Mouse (Mus musculus): ENCODE results near the gene Prkg1. TPM values are rescaled to one million over a fixed set of nuclear protein-coding genes. Genes with fewer than 3 reads are reported as not detected.

Prkg1 gene
- polyA plus RNA-seq, 1 experiment from 2014 or later: 5.7 TPM

DNA sequence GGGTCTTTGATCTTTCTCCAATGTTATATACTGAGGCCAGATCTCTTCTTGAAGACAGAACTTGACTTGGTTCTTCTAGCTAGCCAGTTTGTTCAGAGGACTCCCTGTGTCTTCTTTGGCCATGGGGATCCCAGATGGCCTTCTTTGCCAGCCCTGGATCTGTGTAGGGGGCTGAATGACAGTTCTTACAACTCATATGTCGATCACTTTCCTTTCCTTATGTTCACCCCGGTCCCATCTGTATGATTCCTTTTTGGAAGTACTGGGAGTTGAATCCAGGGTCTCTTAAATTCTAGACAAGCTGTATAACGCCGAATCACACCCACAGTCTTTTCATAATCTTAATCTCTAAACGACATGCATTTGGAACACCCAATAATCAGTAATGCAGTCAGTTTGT is 1065.7 kb downstream of the Prkg1 start:
- Histone ChIP-seq H3K4me2 (no peak overlapping the region), H3K9me3 (no peaks in the 10 kb centered on the region), H3K4me3 (replicated peaks) (no peak overlapping the region), H3K9ac (replicated peaks) (no peak overlapping the region), H3K36me3 (no peaks in the 10 kb centered on the region), H3K4me1 (replicated peaks) (no peaks in the 10 kb centered on the region), H3K27me3 (no peaks in the 10 kb centered on the region), H3K27ac (no peak overlapping the region)
- no peak for ATAC-seq (ENCODE audit: insufficient number of reproducible peaks, insufficient read depth, low FRiP score, low TSS enrichment, low read depth)
- WGBS: 90% methylated on average over 5 of the region's 5 CpGs

- Histone ChIP-seq H3K4me2 (no peak overlapping the region), H3K4me3 (replicated peaks) (no peak overlapping the region), H3K36me3 (no peaks in the 10 kb centered on the region), H3K4me1 (replicated peaks) (no peaks in the 10 kb centered on the region), H3K27me3 (no peaks in the 10 kb centered on the region), H3K27ac (no peak overlapping the region), H3K9me3 (no peaks in the 10 kb centered on the region), H3K9ac (replicated peaks) (no peak overlapping the region)
- ATAC-seq (ENCODE audit: insufficient number of reproducible peaks, insufficient read depth, low FRiP score, low TSS enrichment, low read depth): no peak
- 96% methylated on average over 2 of the region's 2 CpGs for WGBS
Observed at GRCm38 (mm10) chr19:30691258-30691657, 1073.6 kb downstream of the Prkg1 start.

DNA sequence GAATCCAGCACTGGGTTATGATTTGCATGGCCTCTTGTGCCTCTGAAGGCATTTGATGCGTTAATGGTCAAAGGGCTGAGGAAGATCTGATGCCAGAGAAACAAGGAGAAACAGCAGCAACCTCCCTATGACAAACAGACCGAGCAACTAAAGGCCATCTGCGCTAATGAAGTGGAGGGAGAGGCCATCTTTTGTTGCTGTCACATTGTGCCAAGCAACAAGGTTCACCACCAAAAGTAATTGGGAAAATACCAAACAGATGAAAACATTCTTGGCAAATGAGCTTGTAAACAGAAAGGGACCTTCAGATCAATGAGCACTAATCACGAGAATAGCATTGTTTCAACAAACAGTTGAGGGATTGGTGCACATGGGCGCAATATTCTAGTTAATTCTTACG is 1074.1 kb downstream of the Prkg1 start:
- 73% methylated on average over 6 of the region's 6 CpGs for WGBS
- H3K9me3 ChIP-seq: no peaks in the 10 kb centered on the region

DNA sequence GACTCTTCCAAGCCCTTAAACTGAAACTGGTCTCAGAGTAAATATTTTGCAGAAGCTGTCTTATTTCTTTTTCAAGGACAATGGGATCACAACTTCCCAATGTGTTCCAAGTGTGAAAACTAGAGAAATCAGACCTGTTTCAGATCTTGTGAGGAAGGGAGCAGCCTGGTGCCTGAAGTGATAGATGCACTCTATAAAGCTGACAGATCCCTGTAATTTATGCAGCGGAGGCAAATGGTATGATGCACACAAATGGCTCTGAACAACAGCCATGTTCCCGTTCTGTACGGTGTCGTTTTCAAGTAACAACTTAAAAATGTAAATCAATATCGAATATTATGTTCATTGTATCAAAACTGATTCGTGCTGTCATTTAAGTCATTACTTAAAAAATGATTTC is 1076.9 kb downstream of the Prkg1 start:
- no peak overlapping the region for H3K4me2 ChIP-seq
- H3K9me3 ChIP-seq: no peaks in the 10 kb centered on the region
- 66% methylated on average over 6 of the region's 6 CpGs for WGBS
- H3K4me1 ChIP-seq (replicated peaks): no peaks in the 10 kb centered on the region
- no peak for ATAC-seq (ENCODE audit: insufficient number of reproducible peaks, insufficient read depth, low FRiP score, low TSS enrichment, low read depth)
- H3K4me3 ChIP-seq (replicated peaks): no peak overlapping the region
- H3K9ac ChIP-seq (replicated peaks): no peak overlapping the region
- no peaks in the 10 kb centered on the region for H3K36me3 ChIP-seq
- no peaks in the 10 kb centered on the region for H3K27me3 ChIP-seq
- no peak overlapping the region for H3K27ac ChIP-seq

More for the DNA sequence above, 1074.1 kb downstream of the Prkg1 start:
- Histone ChIP-seq H3K4me1 (replicated peaks) (no peaks in the 10 kb centered on the region), H3K36me3 (no peaks in the 10 kb centered on the region), H3K27me3 (no peaks in the 10 kb centered on the region), H3K4me3 (replicated peaks) (no peak overlapping the region), H3K9ac (replicated peaks) (no peak overlapping the region), H3K4me2 (no peak overlapping the region), H3K27ac (no peak overlapping the region)
- no peak for ATAC-seq (ENCODE audit: insufficient number of reproducible peaks, insufficient read depth, low FRiP score, low TSS enrichment, low read depth)

DNA sequence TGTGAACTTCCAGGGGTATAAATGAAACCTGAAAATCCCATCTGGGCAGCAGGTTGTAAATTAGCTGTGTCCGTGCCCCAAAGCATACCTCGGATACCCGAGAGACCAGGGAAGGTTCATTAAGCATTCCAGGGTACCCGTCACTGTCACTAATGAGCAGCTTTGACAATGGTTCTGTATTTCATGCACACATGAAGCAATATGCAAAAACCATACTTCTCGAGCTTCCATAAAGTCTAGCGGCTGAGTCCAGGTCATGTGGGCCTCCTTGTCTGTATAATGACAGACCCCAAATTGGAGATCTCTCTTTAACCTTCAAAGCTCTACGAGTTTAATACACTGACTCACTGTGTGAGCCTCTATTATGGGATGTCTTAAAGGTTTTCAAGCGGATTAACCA is 1088.5 kb downstream of the Prkg1 start:
- Histone ChIP-seq H3K4me1 (replicated peaks) (no peaks in the 10 kb centered on the region), H3K9me3 (no peaks in the 10 kb centered on the region), H3K4me3 (replicated peaks) (no peak overlapping the region), H3K27me3 (no peaks in the 10 kb centered on the region), H3K27ac (no peak overlapping the region), H3K9ac (replicated peaks) (no peak overlapping the region), H3K4me2 (no peak overlapping the region), H3K36me3 (no peaks in the 10 kb centered on the region)
- 57% methylated on average over 8 of the region's 8 CpGs for WGBS
- ATAC-seq (ENCODE audit: insufficient number of reproducible peaks, insufficient read depth, low FRiP score, low TSS enrichment, low read depth): no peak

- Histone ChIP-seq H3K4me1 (replicated peaks) (no peaks in the 10 kb centered on the region), H3K9ac (replicated peaks) (no peak overlapping the region), H3K27me3 (no peaks in the 10 kb centered on the region), H3K27ac (no peak overlapping the region), H3K4me2 (no peak overlapping the region), H3K4me3 (replicated peaks) (no peak overlapping the region), H3K9me3 (no peaks in the 10 kb centered on the region), H3K36me3 (no peaks in the 10 kb centered on the region)
- 7% methylated on average over 8 of the region's 8 CpGs for WGBS
- ATAC-seq (ENCODE audit: insufficient number of reproducible peaks, insufficient read depth, low FRiP score, low TSS enrichment, low read depth): no peak
Observed at GRCm38 (mm10) chr19:30664269-30664668, 1100.6 kb downstream of the Prkg1 start.

GRCm38 (mm10) chr19:30642629-30643170 is 1122.1 kb downstream of the Prkg1 start:
- Histone ChIP-seq H3K27me3 (no peaks in the 10 kb centered on the region), H3K27ac (no peak overlapping the region), H3K9ac (replicated peaks) (no peak overlapping the region), H3K9me3 (no peaks in the 10 kb centered on the region), H3K36me3 (no peaks in the 10 kb centered on the region), H3K4me3 (replicated peaks) (no peak overlapping the region), H3K4me1 (replicated peaks) (no peaks in the 10 kb centered on the region), H3K4me2 (no peak overlapping the region)
- ATAC-seq (ENCODE audit: insufficient number of reproducible peaks, insufficient read depth, low FRiP score, low TSS enrichment, low read depth): no peak
- WGBS: 42% methylated on average over 5 of the region's 5 CpGs

DNA sequence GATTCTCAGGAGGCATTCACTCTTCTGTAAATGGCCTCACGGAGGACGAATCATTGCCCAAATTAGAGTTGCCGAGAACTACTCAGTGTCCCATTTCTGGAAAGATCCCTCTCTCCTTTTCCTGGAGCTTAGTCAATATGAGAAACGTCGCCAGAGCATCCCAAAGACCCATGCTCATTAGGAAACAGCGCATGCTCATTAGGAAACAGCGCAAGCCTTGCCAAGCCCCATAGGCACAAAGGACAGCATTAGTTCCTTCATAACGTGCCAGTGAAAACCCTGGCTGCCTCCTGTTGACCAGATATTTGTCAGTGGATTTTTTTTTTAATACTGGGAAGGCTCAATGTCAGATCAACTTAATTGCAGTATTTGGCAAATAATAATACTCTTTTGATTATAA is 1127.4 kb downstream of the Prkg1 start:
- no peak overlapping the region for H3K9ac ChIP-seq (replicated peaks)
- no peaks in the 10 kb centered on the region for H3K36me3 ChIP-seq
- H3K4me3 ChIP-seq (replicated peaks): no peak overlapping the region
- H3K27me3 ChIP-seq: no peaks in the 10 kb centered on the region
- H3K4me1 ChIP-seq (replicated peaks): no peaks in the 10 kb centered on the region
- 85% methylated on average over 8 of the region's 8 CpGs for WGBS
- no peak for ATAC-seq (ENCODE audit: insufficient number of reproducible peaks, insufficient read depth, low FRiP score, low TSS enrichment, low read depth)
- H3K4me2 ChIP-seq: no peak overlapping the region
- no peak overlapping the region for H3K27ac ChIP-seq
- H3K9me3 ChIP-seq: no peaks in the 10 kb centered on the region

GRCm38 (mm10) chr19:30631051-30631450 is 1133.8 kb downstream of the Prkg1 start:
- 49% methylated on average over 3 of the region's 3 CpGs for WGBS
- Histone ChIP-seq H3K9me3 (no peaks in the 10 kb centered on the region), H3K4me1 (replicated peaks) (0 out of 2 replicates have a peak, but pooled peaks cover under 1% of the 10 kb centered on the region), H3K36me3 (no peaks in the 10 kb centered on the region), H3K4me2 (no peak overlapping the region), H3K9ac (replicated peaks) (no peak overlapping the region), H3K27me3 (no peaks in the 10 kb centered on the region), H3K4me3 (replicated peaks) (no peak overlapping the region), H3K27ac (no peak overlapping the region)
- no peak for ATAC-seq (ENCODE audit: insufficient number of reproducible peaks, insufficient read depth, low FRiP score, low TSS enrichment, low read depth)

DNA sequence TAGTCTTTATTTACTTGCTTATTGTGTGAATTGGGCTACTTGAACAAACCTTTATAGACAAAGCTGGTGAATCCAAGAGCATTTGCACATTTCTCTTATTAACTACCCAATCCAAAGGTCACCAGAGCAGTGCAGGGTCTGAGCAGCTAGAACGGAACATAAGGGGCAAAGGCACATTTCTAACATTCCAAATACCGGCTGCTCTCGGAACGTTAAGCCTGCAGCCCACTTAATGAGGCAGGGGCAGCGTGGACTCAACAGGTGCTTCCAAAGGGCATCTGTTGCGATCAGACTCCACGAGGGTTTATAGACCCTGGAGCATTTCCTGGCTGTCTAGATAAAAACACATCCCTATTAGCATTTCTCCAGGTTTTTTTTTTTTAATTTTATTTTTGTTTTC is 1138.8 kb downstream of the Prkg1 start:
- Histone ChIP-seq H3K27ac (no peak overlapping the region), H3K4me1 (replicated peaks) (0 out of 2 replicates have a peak, but pooled peaks cover 3% of the 10 kb centered on the region), H3K9me3 (no peaks in the 10 kb centered on the region), H3K27me3 (no peaks in the 10 kb centered on the region), H3K9ac (replicated peaks) (no peak overlapping the region), H3K4me3 (replicated peaks) (no peak overlapping the region), H3K36me3 (no peaks in the 10 kb centered on the region), H3K4me2 (no peak overlapping the region)
- ATAC-seq (ENCODE audit: insufficient number of reproducible peaks, insufficient read depth, low FRiP score, low TSS enrichment, low read depth): no peak
- 5% methylated on average over 7 of the region's 7 CpGs for WGBS

DNA sequence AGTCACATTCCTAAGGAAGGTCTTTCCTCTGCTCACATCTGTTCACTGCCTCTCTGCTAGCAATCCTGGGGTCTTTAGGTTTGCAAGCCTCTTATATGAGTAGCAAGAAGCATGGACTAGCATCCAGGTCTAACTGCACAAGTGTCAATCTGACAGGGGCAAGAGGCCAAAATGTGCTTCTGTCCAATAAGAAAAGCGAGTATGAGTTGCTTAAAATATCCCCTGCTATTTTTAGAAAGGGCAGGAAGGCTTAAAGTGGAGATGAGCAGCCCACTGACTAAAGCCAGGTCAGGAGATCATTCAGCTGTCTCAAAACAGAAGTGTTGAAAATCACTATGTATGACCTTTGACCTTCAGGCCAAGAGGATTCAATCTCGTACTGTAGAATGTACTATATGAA is 1139.4 kb downstream of the Prkg1 start:
- H3K9ac ChIP-seq (replicated peaks): no peak overlapping the region
- ATAC-seq (ENCODE audit: insufficient number of reproducible peaks, insufficient read depth, low FRiP score, low TSS enrichment, low read depth): no peak
- H3K4me2 ChIP-seq: no peak overlapping the region
- H3K27me3 ChIP-seq: no peaks in the 10 kb centered on the region
- no peak overlapping the region for H3K27ac ChIP-seq
- WGBS: 75% methylated on average over 2 of the region's 2 CpGs
- no peaks in the 10 kb centered on the region for H3K36me3 ChIP-seq
- no peaks in the 10 kb centered on the region for H3K9me3 ChIP-seq
- no peak overlapping the region for H3K4me3 ChIP-seq (replicated peaks)
- 0 out of 2 replicates have a peak, but pooled peaks cover 3% of the 10 kb centered on the region for H3K4me1 ChIP-seq (replicated peaks)

- WGBS: 67% methylated on average over 7 of the region's 7 CpGs
- H3K36me3 ChIP-seq: no peaks in the 10 kb centered on the region
- H3K9me3 ChIP-seq: no peaks in the 10 kb centered on the region
- no peak overlapping the region for H3K9ac ChIP-seq (replicated peaks)
- no peak overlapping the region for H3K27ac ChIP-seq
- H3K4me1 ChIP-seq (replicated peaks): 0 out of 2 replicates have a peak, but pooled peaks cover 3% of the 10 kb centered on the region
- no peaks in the 10 kb centered on the region for H3K27me3 ChIP-seq
- no peak overlapping the region for H3K4me3 ChIP-seq (replicated peaks)
- ATAC-seq (ENCODE audit: insufficient number of reproducible peaks, insufficient read depth, low FRiP score, low TSS enrichment, low read depth): no peak
- H3K4me2 ChIP-seq: no peak overlapping the region
Observed at GRCm38 (mm10) chr19:30623620-30624019, 1141.2 kb downstream of the Prkg1 start.

Data from limb, embryonic 12.5 days (tissue).